9 mouse cellular contexts compared by ENCODE assay signal in the genomic region with DNA sequence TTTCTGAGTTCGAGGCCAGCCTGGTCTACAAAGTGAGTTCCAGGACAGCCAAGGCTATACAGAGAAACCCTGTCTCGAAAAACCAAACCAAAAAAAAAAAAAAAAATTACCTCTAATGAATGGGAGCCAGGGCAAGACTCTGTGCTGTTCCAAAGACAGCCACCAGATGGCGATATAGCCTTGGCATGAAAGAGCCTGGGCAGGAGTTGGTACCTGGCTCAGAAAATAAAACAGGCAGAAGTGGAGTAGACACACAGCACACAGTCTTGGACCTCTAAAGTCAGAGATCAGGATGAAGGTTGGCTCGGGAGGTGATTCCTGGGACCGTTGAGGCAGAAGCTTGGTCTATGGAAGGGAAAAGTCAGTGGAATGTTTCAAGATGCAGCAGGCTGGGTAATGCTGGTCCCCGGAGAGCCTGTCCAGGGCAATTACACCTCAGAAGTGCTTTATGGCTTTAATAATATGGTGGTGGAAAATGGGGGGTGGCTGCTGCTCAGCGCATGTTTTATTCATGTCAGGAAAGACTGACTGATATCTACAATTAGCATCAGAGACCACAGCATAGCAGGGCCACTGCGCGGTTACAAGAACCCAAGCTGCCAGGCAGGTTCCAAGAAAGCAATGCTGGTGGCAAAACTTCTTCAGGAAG. TPM values are rescaled to one million over a fixed set of nuclear protein-coding genes. Genes with fewer than 3 reads are reported as not detected.
A peak's percentile ranks its signal among the peaks of the same experiment; 100 is the strongest.
DNase-seq lines count a peak whose midpoint lies in the region; ATAC-seq and TF ChIP-seq lines count a peak whose summit lies in the region.
"Had no signal": no experiment of that assay in that cellular context is flagged by ENCODE, and none has a peak within 500 bp of the region (broad histone marks: within the 10 kb centered on the region; RNA-seq: fewer than 3 reads in every experiment).

No protein-coding gene starts in this region.

- peak; percentile 55 for ATAC-seq in hindbrain, embryonic 12.5 days (ENCODE audit: low FRiP score)

- no peak overlapping the region for H3K9ac ChIP-seq in MEL (ENCODE audit: control insufficient read depth, low read depth, low read length, poor library complexity, severe bottlenecking)
- H3K9ac ChIP-seq in hindbrain, embryonic 12.5 days, result no peak overlapping the region
- H3K9ac ChIP-seq: liver, embryonic 15.5 days had no signal

- no peaks in the 10 kb centered on the region for H3K9me3 ChIP-seq in MEL (replicated peaks; ENCODE audit: insufficient read depth, low read length)
- H3K9me3 ChIP-seq in hindbrain, embryonic 12.5 days (replicated peaks), result no peaks in the 10 kb centered on the region
- H3K9me3 ChIP-seq: liver, embryonic 15.5 days had no signal

- WGBS in hindbrain, embryonic 12.5 days, result 29% methylated on average over 9 of the region's 9 CpGs

- TF ChIP-seq POLR2A in MEL (IDR thresholded peaks at IDR 0.05; ENCODE audit: control insufficient read depth in 1 of 2, insufficient read depth in 1 of 2, low read depth in 1 of 2, low read length in 2 of 2, poor library complexity in 1 of 2), result no peak

- H3K27ac ChIP-seq in MEL (ENCODE audit: control insufficient read depth, low read depth, low read length), result no peak overlapping the region
- H3K27ac ChIP-seq in hindbrain, embryonic 12.5 days, result no peak overlapping the region
- H3K27ac ChIP-seq: liver, embryonic 15.5 days had no signal

- no peaks in the 10 kb centered on the region for H3K79me2 ChIP-seq in MEL (ENCODE audit: control insufficient read depth, insufficient read depth, low read length, poor library complexity)

- H3K27me3 ChIP-seq in MEL (ENCODE audit: control insufficient read depth in 1 of 2, insufficient read depth in 2 of 2, low read length in 2 of 2), result no peaks in the 10 kb centered on the region
- H3K27me3 ChIP-seq in hindbrain, embryonic 12.5 days, result peaks cover 30% of the 10 kb centered on the region

- no peak overlapping the region for H3K4me3 ChIP-seq in MEL (ENCODE audit: control insufficient read depth in 1 of 2, insufficient read depth in 1 of 2, low read depth in 2 of 2, low read length in 2 of 2)
- H3K4me3 ChIP-seq in hindbrain, embryonic 12.5 days, result no peak overlapping the region
- H3K4me3 ChIP-seq: liver, embryonic 15.5 days had no signal

- DNase-seq in MEL (ENCODE audit: low read depth, low spot score), result peak; percentile 87
- DNase-seq in c-Kit-negative CD71-positive TER-119-positive erythroid progenitor cells, embryonic 14.5 days (ENCODE audit: low read depth, low spot score), result peak; percentile 56
- DNase-seq in fibroblast of lung, adult 2 months (ENCODE audit: low read depth), result peak; percentile 58
- peak; percentile 74 for DNase-seq in layer of hippocampus, adult 9-11 months
- DNase-seq in lung, postnatal 36 days, result peak; percentile 91
- DNase-seq in retina, postnatal 1 day, result peak; percentile 89
- peak; percentile 86 for DNase-seq in urinary bladder, postnatal 14 days (ENCODE audit: low spot score)

- no peaks in the 10 kb centered on the region for H3K36me3 ChIP-seq in MEL (ENCODE audit: control insufficient read depth in 1 of 2, insufficient read depth in 2 of 2, low read length in 2 of 2)
- 0 out of 2 replicates have a peak, but pooled peaks cover 5% of the 10 kb centered on the region for H3K36me3 ChIP-seq in hindbrain, embryonic 12.5 days
- H3K36me3 ChIP-seq: liver, embryonic 15.5 days had no signal

- H3K4me1 ChIP-seq in MEL (ENCODE audit: control insufficient read depth in 1 of 2, insufficient read depth in 2 of 2, low read length in 2 of 2), result no peaks in the 10 kb centered on the region
- peaks cover 8% of the 10 kb centered on the region; the same call in 1 of the 2 replicates for H3K4me1 ChIP-seq in hindbrain, embryonic 12.5 days
- H3K4me1 ChIP-seq: liver, embryonic 15.5 days had no signal

- TF ChIP-seq CTCF in MEL (IDR thresholded peaks at IDR 0.05 in 2 of 3, conservative IDR thresholded peaks at IDR 0.05 in 1 of 3; ENCODE audit: control insufficient read depth in 1 of 3, insufficient read depth in 1 of 3, low read depth in 2 of 3, low read length in 3 of 3, poor library complexity in 1 of 3, severe bottlenecking in 1 of 3), result peak; percentile 75 to 91 (median 79)

- no peak for TF ChIP-seq EP300 in MEL (IDR thresholded peaks at IDR 0.05; ENCODE audit: low read depth in 1 of 2, low read length in 2 of 2)

- TF ChIP-seq RAD21 in MEL (IDR thresholded peaks at IDR 0.05; ENCODE audit: low read depth, low read length), result peak; percentile 83

- H3K4me2 ChIP-seq in hindbrain, embryonic 12.5 days (replicated peaks), result no peak overlapping the region
- H3K4me2 ChIP-seq: liver, embryonic 15.5 days had no signal

TF ChIP-seq in MEL, 35 proteins besides CTCF, POLR2A, EP300 and RAD21:
- no peak for TF ChIP-seq MAZ (IDR thresholded peaks at IDR 0.05; ENCODE audit: low read depth, low read length)
- no peak for TF ChIP-seq USF1 (IDR thresholded peaks at IDR 0.05; ENCODE audit: low read depth, low read length)
- TF ChIP-seq ZNF384 (IDR thresholded peaks at IDR 0.05; ENCODE audit: low read depth, low read length), result peak; percentile 96
- no peak for TF ChIP-seq TBP (IDR thresholded peaks at IDR 0.05; ENCODE audit: low read depth, low read length)
- no peak for TF ChIP-seq BHLHE40 (IDR thresholded peaks at IDR 0.05; ENCODE audit: borderline replicate concordance, low read depth, low read length)
- TF ChIP-seq ZC3H11A (IDR thresholded peaks at IDR 0.05; ENCODE audit: low read depth, low read length), result peak; percentile 82
- no peak for TF ChIP-seq CHD1 (IDR thresholded peaks at IDR 0.05; ENCODE audit: low read depth, low read length)
- no peak for TF ChIP-seq TAL1 (IDR thresholded peaks at IDR 0.05; ENCODE audit: low read length)
- TF ChIP-seq GATA1 (IDR thresholded peaks at IDR 0.05; ENCODE audit: low read depth, low read length), result peak; percentile 27; the same call in 1 of the 2 replicates
- TF ChIP-seq NELFE (IDR thresholded peaks at IDR 0.05; ENCODE audit: low read depth, low read length), result no peak
- TF ChIP-seq SMC3 (IDR thresholded peaks at IDR 0.05; ENCODE audit: low read depth, low read length), result peak; percentile 84
TF ChIP-seq in MEL: peak in this region for 4.

RNA-seq across cellular contexts. Expression of a gene that starts 13.1 kb away (rescaled TPM):
- not detected in 2 replicates for total RNA-seq in MEL (2012; rRNA removed)
- polyA plus RNA-seq in MEL (2012; ENCODE audit: insufficient read depth in 1 of 2, insufficient read length in 2 of 2, low read depth in 1 of 2, low replicate concordance in 2 of 2, missing spikeins in 1 of 2), result not detected
- not detected in 2 replicates for polyA plus RNA-seq in hindbrain, embryonic 12.5 days (2016; fragmentation: Nextera tagmentation; extraction: Ambion mirVana)
- polyA plus RNA-seq: liver, embryonic 15.5 days had no signal

RNA-seq across cellular contexts. Expression of a gene that starts 14.6 kb away (rescaled TPM):
- total RNA-seq in MEL (2012; rRNA removed), result 0.08 and 0.10 TPM in 2 replicates
- under 1 TPM in 1 of 2 experiments, not detected in 1; 0.57 TPM for polyA plus RNA-seq in MEL (2012; ENCODE audit: insufficient read depth in 1 of 2, insufficient read length in 2 of 2, low read depth in 1 of 2, low replicate concordance in 2 of 2, missing spikeins in 1 of 2)
- 2.1 and 3.2 TPM in 2 replicates for polyA plus RNA-seq in hindbrain, embryonic 12.5 days (2016; fragmentation: Nextera tagmentation; extraction: Ambion mirVana)
- polyA plus RNA-seq: liver, embryonic 15.5 days had no signal
